Mouse (Mus musculus): ENCODE results near the gene Gm10518. TPM values are rescaled to one million over a fixed set of nuclear protein-coding genes. Genes with fewer than 3 reads are reported as not detected.

Gm10518 gene
- total and polyA plus RNA-seq, 3 experiments, result 0.40 to 8.0 TPM; not detected in 1

GRCm38 (mm10) chr1:179803513-179804139 is 450 bp downstream of the Gm10518 start, which contains the start of gene Ahctf1 (continued):
- TF ChIP-seq CHD2 (IDR thresholded peaks at IDR 0.05; ENCODE audit: low read length) (peak; percentile 99), ELF1 (IDR thresholded peaks at IDR 0.05; ENCODE audit: low read depth, low read length) (peak; percentile 89), JUND (conservative IDR thresholded peaks at IDR 0.05; ENCODE audit: low read depth, low read length) (0 out of 2 replicates have a peak, but pooled peaks have one; percentile 38), MAZ (IDR thresholded peaks at IDR 0.05; ENCODE audit: low read depth, low read length) (peak; percentile 58; the same call in 1 of the 2 replicates), ZC3H11A (IDR thresholded peaks at IDR 0.05; ENCODE audit: low read depth, low read length) (no peak), E2F4 (IDR thresholded peaks at IDR 0.05; ENCODE audit: insufficient replicate concordance, low read depth, low read length) (peak; percentile 97), CHD1 (IDR thresholded peaks at IDR 0.05; ENCODE audit: low read depth, low read length) (peak; percentile 89), TBP (conservative IDR thresholded peaks at IDR 0.05; ENCODE audit: low read depth, low read length) (peak; percentile 86), USF1 (IDR thresholded peaks at IDR 0.05; ENCODE audit: low read depth, low read length) (no peak), MYC (IDR thresholded peaks at IDR 0.05; ENCODE audit: low read depth, low read length) (peak; percentile 83), SMC3 (IDR thresholded peaks at IDR 0.05; ENCODE audit: low read depth, low read length) (0 out of 2 replicates have a peak, but pooled peaks have one; percentile 7), POLR2A (IDR thresholded peaks at IDR 0.05; ENCODE audit: low read depth, low read length) (peak; percentile 96), RAD21 (IDR thresholded peaks at IDR 0.05; ENCODE audit: low read depth, low read length) (peak; percentile 25), MEF2A (IDR thresholded peaks at IDR 0.05; ENCODE audit: borderline replicate concordance, low read depth, low read length) (peak; percentile 84), MAX (IDR thresholded peaks at IDR 0.05; ENCODE audit: low read length) (peak; percentile 81), ZNF384 (IDR thresholded peaks at IDR 0.05; ENCODE audit: low read depth, low read length) (peak; percentile 69), ZKSCAN1 (IDR thresholded peaks at IDR 0.05; ENCODE audit: borderline replicate concordance, low read depth, low read length) (no peak)

- H3K36me3 ChIP-seq (replicated peaks in 1 of 2; ENCODE audit: control insufficient read depth in 1 of 2, insufficient read depth in 1 of 2, low read length in 1 of 2), result peaks cover 0 to 6% of the 10 kb centered on the region in 2 experiments
- DNase-seq (ENCODE audit: extremely low read depth), result no peak
- H3K4me3 ChIP-seq (replicated peaks in 1 of 3; ENCODE audit: low read depth in 2 of 3, low read length in 2 of 3, poor library complexity in 1 of 3), result peak overlapping the region in 2 of 3 experiments; percentile 15 to 88
- peaks cover 37% of the 10 kb centered on the region for H3K79me2 ChIP-seq (replicated peaks; ENCODE audit: control insufficient read depth, extremely low read depth, insufficient read depth, poor library complexity, severe bottlenecking)
- dilution Hi-C loops (cut with MboI; ENCODE audit: extremely low pct_ligation_motif_present, extremely low pct_unique_long_range_greater_than_20kb, low sequenced_read_pairs) (no loop called here), in situ Hi-C loops (cut with MboI; ENCODE audit: low pct_ligation_motif_present, low pct_unique_long_range_greater_than_20kb, low sequenced_read_pairs) (loop anchor here (5.0 kb wide), 1 partner anchor 38 kb away; no protein-coding TSS in a partner anchor)
- H3K9ac ChIP-seq (ENCODE audit: insufficient read depth, low read depth), result peak overlapping the region; percentile 89
- peak; percentile 61 for TF ChIP-seq ZNF384 (IDR thresholded peaks at IDR 0.05; ENCODE audit: low read depth, low read length)
- 0 out of 2 replicates have a peak, but pooled peaks have one; percentile 1 for TF ChIP-seq MYC (IDR thresholded peaks at IDR 0.05; ENCODE audit: low read depth, low read length)
- TF ChIP-seq KAT2A (IDR thresholded peaks at IDR 0.05; ENCODE audit: insufficient replicate concordance, low read length), result no peak
- peak; percentile 35; the same call in 1 of the 2 replicates for TF ChIP-seq MAX (IDR thresholded peaks at IDR 0.05; ENCODE audit: low read length)
- TF ChIP-seq RCOR1 (conservative IDR thresholded peaks at IDR 0.05; ENCODE audit: low read depth, low read length), result 0 out of 2 replicates have a peak, but pooled peaks have one; percentile 6
- H3K27ac ChIP-seq (ENCODE audit: insufficient read depth, low read depth), result no peak overlapping the region
- H3K9me3 ChIP-seq (replicated peaks; ENCODE audit: low read length), result no peaks in the 10 kb centered on the region
- H3K4me2 ChIP-seq (ENCODE audit: insufficient read depth, low read depth, poor library complexity, severe bottlenecking), result peak overlapping the region; percentile 68
- H3K4me1 ChIP-seq (ENCODE audit: control insufficient read depth in 1 of 2, insufficient read depth in 2 of 2), result peaks cover 2 to 21% of the 10 kb centered on the region in 2 experiments; a peak in 2 of 4 replicates
- no peaks in the 10 kb centered on the region for H3K27me3 ChIP-seq (replicated peaks)
These were observed 1.1 kb downstream of the Gm10518 start for GRCm38 (mm10) chr1:179804140-179804881.

Data from CH12.LX (cell line).